In genomic region chr1:58621251-58621650, GRCm38 (mm10) we compare ENCODE assay signal across 23 mouse cellular contexts. TPM values are rescaled to one million over a fixed set of nuclear protein-coding genes. Genes with fewer than 3 reads are reported as not detected.
DNase-seq lines count a peak whose midpoint lies in the region; ATAC-seq and TF ChIP-seq lines count a peak whose summit lies in the region.
"Had no signal": no experiment of that assay in that cellular context is flagged by ENCODE, and none has a peak within 500 bp of the region (broad histone marks: within the 10 kb centered on the region; RNA-seq: fewer than 3 reads in every experiment).

No protein-coding gene starts in this region.

- DNase-seq in heart, adult 18-20 months: peak; percentile 36 to 56
- no peak for DNase-seq in heart, adult 11 months
- DNase-seq in kidney, adult 11 months: peak; percentile 30
- peak; percentile 67 for DNase-seq in liver, adult 2 months (ENCODE audit: extremely low read depth, low read depth, low spot score)
- DNase-seq: adrenal gland, adult 8-10 months; B cell, adult 2 months; gastrocnemius, postnatal 14 days; kidney, postnatal 14 days; layer of hippocampus, adult 9-11 months; lung, embryonic 14.5 days; right cerebral cortex, adult 18-20 months; right cerebral cortex, postnatal 4 days; thymus, postnatal 14 days had no signal

- H3K36me3 ChIP-seq in kidney, embryonic 15.5 days: no peaks in the 10 kb centered on the region
- no peaks in the 10 kb centered on the region for H3K36me3 ChIP-seq in liver, adult 2 months (ENCODE audit: control insufficient read depth, insufficient read depth, low read length)
- no peaks in the 10 kb centered on the region for H3K36me3 ChIP-seq in liver, embryonic 12.5 days
- H3K36me3 ChIP-seq: embryonic facial prominence, embryonic 15.5 days; forebrain, embryonic 15.5 days; G1E; hindbrain, embryonic 15.5 days; limb, embryonic 13.5 days; midbrain, embryonic 12.5 days had no signal

- no peak for ATAC-seq in kidney, embryonic 15.5 days (replicated peaks; ENCODE audit: low FRiP score)
- ATAC-seq in liver, embryonic 12.5 days: no peak
- ATAC-seq: forebrain, embryonic 15.5 days; Patski had no signal

- H3K9ac ChIP-seq in kidney, embryonic 15.5 days: no peak overlapping the region
- H3K9ac ChIP-seq in liver, adult 2 months (ENCODE audit: low read depth, low read length): no peak overlapping the region
- H3K9ac ChIP-seq in liver, embryonic 12.5 days: no peak overlapping the region
- H3K9ac ChIP-seq: embryonic facial prominence, embryonic 15.5 days; forebrain, embryonic 15.5 days; hindbrain, embryonic 15.5 days; limb, embryonic 13.5 days; liver, embryonic 14.5 days; lung, embryonic 14.5 days; midbrain, embryonic 12.5 days had no signal

- H3K27ac ChIP-seq in kidney, embryonic 15.5 days: no peak overlapping the region
- no peak overlapping the region for H3K27ac ChIP-seq in liver, adult 2 months (replicated peaks; ENCODE audit: insufficient read depth, low read depth, low read length)
- no peak overlapping the region for H3K27ac ChIP-seq in liver, embryonic 12.5 days
- H3K27ac ChIP-seq: embryonic facial prominence, embryonic 15.5 days; forebrain, embryonic 15.5 days; hindbrain, embryonic 15.5 days; limb, embryonic 13.5 days; liver, embryonic 14.5 days; midbrain, embryonic 12.5 days had no signal

- WGBS in kidney, embryonic 15.5 days: 80% methylated on average over 3 of the region's 3 CpGs
- 54% methylated on average over 3 of the region's 3 CpGs for WGBS in liver, adult 2 months
- WGBS in liver, embryonic 12.5 days (ENCODE audit: insufficient replicate concordance): 73% methylated on average over 3 of the region's 3 CpGs

- no peaks in the 10 kb centered on the region for H3K9me3 ChIP-seq in kidney, embryonic 15.5 days (replicated peaks)
- no peaks in the 10 kb centered on the region for H3K9me3 ChIP-seq in liver, embryonic 12.5 days (replicated peaks)
- H3K9me3 ChIP-seq: embryonic facial prominence, embryonic 15.5 days; forebrain, embryonic 15.5 days; hindbrain, embryonic 15.5 days; midbrain, embryonic 12.5 days had no signal

- H3K27me3 ChIP-seq in kidney, embryonic 15.5 days: no peaks in the 10 kb centered on the region
- H3K27me3 ChIP-seq in liver, adult 2 months (ENCODE audit: control insufficient read depth, insufficient read depth, low read length): no peaks in the 10 kb centered on the region
- no peaks in the 10 kb centered on the region; the same call in 1 of the 2 replicates for H3K27me3 ChIP-seq in liver, embryonic 12.5 days (replicated peaks)
- H3K27me3 ChIP-seq: embryonic facial prominence, embryonic 15.5 days; forebrain, embryonic 15.5 days; hindbrain, embryonic 15.5 days; limb, embryonic 13.5 days; midbrain, embryonic 12.5 days; Patski had no signal

- no peak overlapping the region for H3K4me3 ChIP-seq in kidney, embryonic 15.5 days (replicated peaks)
- H3K4me3 ChIP-seq in liver, adult 2 months (ENCODE audit: insufficient read depth, low read depth, low read length): no peak overlapping the region
- H3K4me3 ChIP-seq in liver, embryonic 12.5 days: no peak overlapping the region
- H3K4me3 ChIP-seq: embryonic facial prominence, embryonic 15.5 days; forebrain, embryonic 15.5 days; hindbrain, embryonic 15.5 days; limb, embryonic 13.5 days; midbrain, embryonic 12.5 days had no signal

- no peak for TF ChIP-seq POLR2A in liver, adult 2 months (IDR thresholded peaks at IDR 0.05; ENCODE audit: extremely low read depth, insufficient read depth, low read length)

- TF ChIP-seq CTCF in liver, adult 2 months (IDR thresholded peaks at IDR 0.05; ENCODE audit: low read depth, low read length): no peak

- no peak overlapping the region for H3K4me2 ChIP-seq in kidney, embryonic 15.5 days
- no peak overlapping the region for H3K4me2 ChIP-seq in liver, embryonic 12.5 days
- H3K4me2 ChIP-seq: embryonic facial prominence, embryonic 15.5 days; forebrain, embryonic 15.5 days; hindbrain, embryonic 15.5 days; limb, embryonic 13.5 days; lung, embryonic 14.5 days; midbrain, embryonic 12.5 days had no signal

- H3K4me1 ChIP-seq in kidney, embryonic 15.5 days: no peaks in the 10 kb centered on the region
- peaks cover 6% of the 10 kb centered on the region; the same call in 1 of the 2 replicates for H3K4me1 ChIP-seq in liver, adult 2 months (ENCODE audit: control insufficient read depth, insufficient read depth, low read length)
- no peaks in the 10 kb centered on the region for H3K4me1 ChIP-seq in liver, embryonic 12.5 days
- H3K4me1 ChIP-seq: embryonic facial prominence, embryonic 15.5 days; forebrain, embryonic 15.5 days; hindbrain, embryonic 15.5 days; limb, embryonic 13.5 days; midbrain, embryonic 12.5 days had no signal

- H3K79me2 ChIP-seq in liver, adult 2 months (ENCODE audit: control insufficient read depth, insufficient read depth, low read length): no peaks in the 10 kb centered on the region

RNA-seq across cellular contexts. Expression of gene Ndufb3, which starts 35.1 kb away (rescaled TPM):
- 100 to 1,000 TPM; 339 to 354 TPM for total RNA-seq in heart, adult 18-20 months (2021)
- polyA plus RNA-seq in kidney, embryonic 15.5 days (2015; fragmentation: Nextera tagmentation; extraction: Ambion mirVana): 181 and 206 TPM in 2 replicates
- total RNA-seq in liver, adult 2 months (2014; rRNA removed): 116 and 196 TPM in 2 replicates
- polyA plus RNA-seq in liver, adult 2 months (2012; rRNA removed): 48.0 and 52.4 TPM in 2 replicates
- polyA plus RNA-seq in liver, embryonic 12.5 days (2016; fragmentation: Nextera tagmentation; extraction: Ambion mirVana): 128 and 143 TPM in 2 replicates

RNA-seq across cellular contexts. Expression of gene Fam126b, which starts 35.1 kb away (rescaled TPM):
- 10 to 100 TPM; 13.8 to 14.1 TPM for total RNA-seq in heart, adult 18-20 months (2021)
- 8.5 and 9.8 TPM in 2 replicates for polyA plus RNA-seq in kidney, embryonic 15.5 days (2015; fragmentation: Nextera tagmentation; extraction: Ambion mirVana)
- 22.6 and 33.0 TPM in 2 replicates for total RNA-seq in liver, adult 2 months (2014; rRNA removed)
- 1.8 and 2.3 TPM in 2 replicates for polyA plus RNA-seq in liver, adult 2 months (2012; rRNA removed)
- 5.2 and 5.7 TPM in 2 replicates for polyA plus RNA-seq in liver, embryonic 12.5 days (2016; fragmentation: Nextera tagmentation; extraction: Ambion mirVana)
